Mouse (Mus musculus) liver, postnatal 0 days (tissue): Measurements from ENCODE around the gene Rps11.

ENCODE experiments used
- CTCF ChIP-seq: sonication (generic); IDR thresholded peaks from 2 replicates; pipeline ENCODE4 v1.5.1; 2016; ENCODE audit warnings: antibody characterized with exemption, low read depth
- EP300 ChIP-seq: IDR thresholded peaks from 2 replicates; pipeline ENCODE4 v1.6.1; 2016; ENCODE audit warnings: antibody characterized with exemption, low read depth, mild to moderate bottlenecking

DNA sequence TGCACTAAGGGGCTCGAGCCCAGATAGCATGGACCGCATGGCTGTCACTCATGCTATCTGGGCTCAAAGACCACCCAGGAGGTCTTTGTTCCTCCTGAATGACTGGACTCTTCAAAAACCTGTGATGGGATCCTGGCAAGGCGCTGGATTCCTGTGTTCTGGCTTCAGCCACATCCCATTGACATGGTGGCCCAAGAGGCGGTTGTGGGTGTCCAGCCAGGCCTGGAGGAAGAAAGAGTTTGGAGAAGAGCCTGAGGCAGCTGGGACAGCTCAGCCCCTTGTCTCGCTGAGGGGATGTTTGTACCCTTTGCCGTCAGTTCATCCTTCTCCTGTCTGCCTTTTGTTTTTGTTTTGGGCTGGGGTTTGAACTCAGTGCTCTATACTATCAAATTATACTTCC lies 25.3 kb upstream of the Rps11 start:
- no peak for TF ChIP-seq CTCF
- TF ChIP-seq EP300: no peak
